Mouse (Mus musculus) testis, postnatal 14 days (tissue): ENCODE measurements at regions not wholly inside any gene's neighbourhood (a gene's known extent, or its start where the extent isn't known, plus 50 kb on each side); places are given as distances from the start of the nearest gene placed in this dataset.

Experiments used
- DNase-seq: peaks from one replicate; pipeline ENCODE4 v3.0.0; 2021; ENCODE audit warnings: low spot score

- no peak for DNase-seq
Measured at GRCm38 (mm10) chr13:71247241-71247640, 405.6 kb upstream of the Adamts16 start.

- DNase-seq, result no peak
Measured at GRCm38 (mm10) chr13:71245326-71245725, 403.7 kb upstream of the Adamts16 start.

DNA sequence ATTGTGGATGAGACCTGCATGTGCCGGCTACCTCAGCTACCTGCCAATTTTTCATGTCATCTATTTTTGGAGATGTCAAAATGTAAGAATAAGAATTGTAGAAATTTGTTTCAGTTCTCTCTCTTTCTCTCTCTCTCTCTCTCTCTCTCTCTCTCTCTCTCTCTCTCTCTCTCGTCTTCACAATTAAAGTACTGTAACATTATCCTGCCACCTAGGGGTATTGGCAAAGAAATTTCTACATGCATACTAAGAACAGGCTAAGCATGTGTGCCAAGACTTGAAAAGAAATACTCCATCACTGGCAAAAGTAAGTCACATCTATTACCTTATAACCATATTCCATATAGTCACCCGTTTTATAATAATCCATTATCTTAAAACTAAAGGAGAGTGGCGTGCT is 398.2 kb upstream of the Adamts16 start:
- DNase-seq, result no peak

DNA sequence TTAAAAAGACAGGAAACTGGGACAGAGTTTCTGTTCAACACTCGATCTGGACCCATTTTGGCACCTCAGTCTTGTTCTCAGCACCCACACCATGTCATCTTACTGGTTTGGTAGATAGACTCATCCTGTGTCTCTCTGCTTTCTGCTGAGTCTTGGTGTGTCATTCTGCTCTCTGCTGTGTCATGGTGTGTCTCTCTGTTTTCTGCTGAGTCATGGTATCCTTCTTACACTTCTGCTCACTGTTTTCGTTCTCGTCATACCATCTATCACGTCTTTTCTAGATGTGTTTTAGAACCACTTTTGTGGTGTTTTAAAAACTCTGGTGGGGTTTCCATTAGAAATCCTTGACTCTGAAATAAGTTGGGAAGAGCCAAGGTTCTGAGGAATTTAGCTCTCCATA is 393.7 kb upstream of the Adamts16 start:
- DNase-seq, result no peak

GRCm38 (mm10) chr13:71231182-71231581 is 389.6 kb upstream of the Adamts16 start:
- DNase-seq, result no peak

GRCm38 (mm10) chr13:71214776-71215175 is 373.2 kb upstream of the Adamts16 start:
- no peak for DNase-seq

DNA sequence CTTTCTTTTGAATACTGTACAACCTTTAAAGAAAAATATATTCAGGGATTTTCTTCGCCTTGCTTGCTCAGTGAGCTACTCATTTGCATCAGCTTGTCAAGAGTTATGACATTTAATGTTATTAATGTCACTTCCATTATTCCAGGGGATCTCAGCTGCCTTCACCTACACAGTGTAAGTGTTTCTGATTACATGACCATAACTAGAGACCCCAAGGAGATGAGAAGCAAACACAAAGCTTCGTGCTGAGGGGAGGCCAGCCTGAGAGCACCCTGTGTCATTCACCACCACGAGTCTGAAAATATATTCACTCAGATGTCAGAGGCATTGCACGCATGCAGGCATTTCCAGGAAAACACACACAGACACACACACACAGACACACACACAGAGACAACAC is 369.8 kb upstream of the Adamts16 start:
- DNase-seq, result no peak

- no peak for DNase-seq
Measured at GRCm38 (mm10) chr13:71210658-71211251, 369.1 kb upstream of the Adamts16 start.

- DNase-seq, result no peak
Measured at GRCm38 (mm10) chr13:71205708-71206107, 364.1 kb upstream of the Adamts16 start.

GRCm38 (mm10) chr13:71200656-71201055 is 359.0 kb upstream of the Adamts16 start:
- no peak for DNase-seq

- no peak for DNase-seq
Measured at GRCm38 (mm10) chr13:71195675-71196074, 354.1 kb upstream of the Adamts16 start.

DNA sequence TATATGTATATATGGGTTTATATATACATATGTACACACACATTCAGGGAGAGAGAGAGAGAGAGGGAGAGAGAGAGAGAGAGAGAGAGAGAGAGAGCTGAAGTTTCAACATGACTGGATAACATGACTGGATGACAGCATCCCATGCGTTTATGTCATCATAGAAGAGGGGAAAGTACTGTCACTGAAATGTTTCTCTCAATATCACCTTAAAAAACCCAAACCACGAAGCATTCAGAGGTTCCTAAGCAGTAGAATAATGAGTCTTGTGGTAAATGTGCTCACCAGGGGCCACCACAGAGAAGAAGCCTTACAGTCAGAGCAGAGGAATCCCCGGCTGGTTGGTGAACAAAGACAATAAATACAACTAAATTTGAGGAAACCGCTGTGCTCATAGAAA is 342.9 kb upstream of the Adamts16 start:
- no peak for DNase-seq

DNA sequence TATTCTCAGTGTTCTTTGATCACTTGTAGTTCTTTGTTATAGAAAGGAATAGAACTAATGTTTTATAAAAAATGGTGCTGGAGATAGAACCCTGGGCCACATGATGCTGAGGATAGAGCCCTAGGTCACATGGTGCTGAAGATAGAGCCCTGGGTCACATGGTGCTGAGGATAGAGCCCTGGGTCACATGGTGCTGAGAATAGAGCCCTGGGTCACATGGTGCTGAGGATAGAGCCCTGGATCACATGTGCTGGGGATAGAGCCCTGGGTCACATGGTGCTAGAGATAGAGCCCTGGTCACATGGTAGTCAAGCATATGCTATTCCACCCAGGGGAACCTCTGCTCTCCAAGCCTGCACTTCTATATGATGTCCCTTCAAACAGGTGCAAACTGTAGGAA is 337.5 kb upstream of the Adamts16 start:
- no peak for DNase-seq

DNA sequence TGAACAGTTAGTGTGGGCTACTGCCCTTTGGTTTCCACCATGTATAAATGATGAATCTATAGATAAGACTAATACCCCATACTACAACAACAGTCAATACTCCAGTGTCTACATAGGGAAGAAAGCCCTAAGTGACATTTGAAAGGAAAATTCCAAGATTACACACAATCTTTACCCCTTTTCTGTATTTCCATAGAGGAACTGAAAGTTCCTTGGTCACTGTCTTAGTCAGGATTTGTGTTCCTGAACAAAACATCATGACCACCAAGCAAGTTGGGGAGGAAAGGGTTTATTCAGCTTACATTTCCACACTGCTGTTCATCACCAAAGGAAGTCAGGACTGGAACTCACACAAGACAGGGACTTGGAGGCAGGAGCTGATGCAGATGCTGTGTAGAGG is 332.7 kb upstream of the Adamts16 start:
- DNase-seq, result no peak

GRCm38 (mm10) chr13:71166226-71166625 is 324.6 kb upstream of the Adamts16 start:
- DNase-seq, result no peak

DNA sequence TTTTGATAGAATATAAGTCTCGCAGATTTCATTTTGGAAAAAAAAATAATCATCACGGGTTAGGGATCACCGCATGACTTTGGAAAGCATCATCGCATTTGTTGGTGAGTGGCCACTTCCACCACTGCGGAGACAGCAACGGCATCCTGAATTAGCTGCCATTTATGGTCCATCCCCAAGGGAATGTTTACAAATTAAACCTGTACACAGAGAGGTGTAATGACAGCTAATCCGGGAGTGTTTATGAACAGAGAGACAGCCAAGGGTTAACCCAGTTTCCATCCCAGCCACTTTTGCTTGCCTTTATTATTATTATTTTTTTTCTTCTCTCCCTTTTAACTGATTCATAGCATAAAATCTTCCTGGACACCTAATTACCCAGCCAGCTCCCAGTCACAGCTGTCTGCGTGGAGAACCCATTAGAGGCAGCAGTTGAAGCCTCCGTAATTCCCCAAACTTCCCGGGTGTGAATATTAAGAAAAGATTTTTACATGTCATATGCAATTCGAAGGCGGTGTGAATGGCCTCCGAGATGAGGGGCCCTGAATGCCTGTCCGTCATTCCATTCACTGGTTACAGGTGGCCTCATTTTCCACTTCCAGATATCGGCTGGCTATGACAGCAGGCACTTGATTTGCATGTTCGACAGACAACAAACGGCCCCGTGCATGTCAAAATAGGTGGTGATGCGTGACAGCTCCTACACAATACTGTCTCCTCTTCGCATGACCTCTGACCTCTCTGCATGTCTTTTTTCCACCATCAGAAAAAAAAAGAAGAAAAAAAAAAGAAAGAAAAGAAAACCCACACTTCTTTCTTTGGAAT is 323.7 kb upstream of the Adamts16 start:
- DNase-seq, result no peak

- DNase-seq, result no peak
Measured at GRCm38 (mm10) chr13:71164012-71164411, 322.4 kb upstream of the Adamts16 start.

GRCm38 (mm10) chr13:71162952-71163351 is 321.3 kb upstream of the Adamts16 start:
- no peak for DNase-seq

DNA sequence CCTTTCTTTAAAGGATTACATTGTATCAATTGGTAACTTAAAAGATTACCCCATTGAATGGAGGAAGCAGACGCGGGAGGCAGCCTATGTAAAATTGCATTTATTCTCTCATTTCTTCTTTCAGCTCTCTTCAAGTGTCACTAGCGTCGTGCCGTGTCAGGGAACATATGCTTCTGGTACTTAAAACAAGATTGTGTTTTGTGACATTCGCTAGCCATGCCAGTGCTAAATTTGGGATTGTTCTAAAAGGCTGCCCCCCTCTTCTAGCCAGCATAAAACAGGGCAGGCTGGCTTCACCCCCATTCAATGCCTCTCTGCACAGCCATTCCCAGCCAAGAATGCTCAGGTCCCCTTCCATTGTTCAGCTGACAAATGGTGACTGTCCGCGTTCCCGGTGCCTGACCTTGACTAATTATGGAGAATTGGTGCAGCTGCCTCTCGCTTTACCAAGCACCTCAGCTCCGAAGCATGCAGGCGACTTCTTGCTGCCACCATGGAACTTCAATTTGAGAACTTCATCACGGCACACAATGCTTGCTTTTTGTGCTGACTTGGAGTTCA is 316.8 kb upstream of the Adamts16 start:
- no peak for DNase-seq

DNA sequence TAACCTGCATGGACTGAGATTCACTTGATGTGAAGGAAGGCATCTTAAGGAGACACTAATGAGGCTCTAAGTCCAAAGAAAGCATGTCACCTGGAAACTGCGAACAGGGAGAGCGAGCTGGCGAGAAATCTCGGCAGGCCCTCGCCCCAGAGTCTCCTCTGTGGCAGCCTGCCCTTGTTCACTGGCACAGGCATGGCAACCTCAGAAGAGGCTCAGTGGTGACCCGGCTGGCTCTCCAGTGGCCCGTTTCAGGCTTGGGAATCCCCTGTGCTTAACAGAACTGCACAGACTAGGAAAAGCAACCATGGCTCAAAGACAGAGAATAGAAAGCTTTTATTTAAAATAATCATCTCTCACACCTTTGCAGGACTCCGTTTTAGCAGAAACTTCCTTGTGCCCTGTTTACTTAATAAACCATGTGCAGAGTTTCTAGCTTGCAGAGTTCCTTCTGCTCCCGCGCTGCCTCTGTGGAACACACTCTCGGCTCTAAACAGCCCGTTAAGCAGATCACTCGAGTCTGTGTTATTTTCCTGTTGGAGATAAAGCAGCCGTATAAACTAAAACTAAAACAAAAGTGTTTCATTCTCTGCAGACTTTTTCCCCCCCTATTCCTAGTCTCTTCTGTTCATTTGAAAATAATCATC is 316.2 kb upstream of the Adamts16 start:
- DNase-seq, result no peak

- no peak for DNase-seq
Measured at GRCm38 (mm10) chr13:71150092-71150491, 308.5 kb upstream of the Adamts16 start.

GRCm38 (mm10) chr13:71149303-71149696 is 307.7 kb upstream of the Adamts16 start:
- no peak for DNase-seq
